ENCODE assay signal across 9 mouse cellular contexts in genomic region chr15:25915013-25915412, GRCm38 (mm10).
A peak's percentile ranks its signal among the peaks of the same experiment; 100 is the strongest.
DNase-seq lines count a peak whose midpoint lies in the region; ATAC-seq and TF ChIP-seq lines count a peak whose summit lies in the region.
"Had no signal": no experiment of that assay in that cellular context is flagged by ENCODE, and none has a peak within 500 bp of the region (broad histone marks: within the 10 kb centered on the region; RNA-seq: fewer than 3 reads in every experiment).

No protein-coding gene starts in this region.

- H3K4me3 ChIP-seq in C2C12 (ENCODE audit: insufficient read depth, poor library complexity, severe bottlenecking) = no peak overlapping the region
- H3K4me3 ChIP-seq: midbrain, embryonic 12.5 days had no signal

- ATAC-seq in Patski = peak; percentile 74
- ATAC-seq in activated CD4-positive, CD25-positive, alpha-beta regulatory T cell, adult 4 months = no peak

- CTCF ChIA-PET in Patski (lab: Charles Lee) = interaction anchor here (1.0 to 1.8 kb wide), 6 partner anchors 13 to 110 kb away, joined by 3 to 8 read pairs (median 4); no protein-coding TSS in a partner anchor

- H3K79me2 ChIP-seq in C2C12 (ENCODE audit: control insufficient read depth, insufficient read depth) = peaks cover 35% of the 10 kb centered on the region

- H3K27me3 ChIP-seq in C2C12 (ENCODE audit: control insufficient read depth, insufficient read depth, insufficient read length) (no peaks in the 10 kb centered on the region), Patski (no peaks in the 10 kb centered on the region)
- H3K27me3 ChIP-seq: midbrain, embryonic 12.5 days had no signal

- POLR2A ChIA-PET in Patski (lab: Charles Lee) = no interaction called here

- H3K79me3 ChIP-seq in C2C12 (ENCODE audit: low read depth) = peaks cover 11% of the 10 kb centered on the region

- H3K36me3 ChIP-seq in C2C12 (ENCODE audit: control insufficient read depth, insufficient read depth) = no peaks in the 10 kb centered on the region
- H3K36me3 ChIP-seq: midbrain, embryonic 12.5 days had no signal

- in situ Hi-C loops in Patski (cut with MboI; ENCODE audit: low pct_unique_long_range_greater_than_20kb) = no loop called here

- no peak for DNase-seq in Patski (ENCODE audit: low read depth, low spot score)
- DNase-seq in heart, adult 18-20 months = peak; percentile 86 to 90
- peak; percentile 55 for DNase-seq in kidney, postnatal 14 days
- DNase-seq in layer of hippocampus, adult 8-10 months (ENCODE audit: low spot score in 2 of 2) = no peak
- DNase-seq in right cerebral cortex, postnatal 10 days (ENCODE audit: low spot score in 2 of 2) = no peak
- DNase-seq: thymus, postnatal 36 days had no signal

- H3ac ChIP-seq in C2C12 (ENCODE audit: control insufficient read depth, insufficient read length, low read depth) = no peak overlapping the region

- no peak for TF ChIP-seq CTCF in C2C12 (IDR thresholded peaks at IDR 0.05; ENCODE audit: control insufficient read depth, insufficient read depth, insufficient read length)
- no peak for TF ChIP-seq CTCF in Patski (IDR thresholded peaks at IDR 0.05)

TF ChIP-seq in C2C12, 6 proteins besides CTCF, POLR2A, EP300 and RAD21:
- TF ChIP-seq MYOD1 (IDR thresholded peaks at IDR 0.05; ENCODE audit: control insufficient read depth, insufficient read length, low read depth) = peak; percentile 81
- no peak for TF ChIP-seq MYOG (IDR thresholded peaks at IDR 0.05; ENCODE audit: control insufficient read depth, extremely low read depth, insufficient read length)
- peak; percentile 91 for TF ChIP-seq USF1 (IDR thresholded peaks at IDR 0.05; ENCODE audit: low read depth)
- peak; percentile 96 for TF ChIP-seq MAX (IDR thresholded peaks at IDR 0.05)
- peak; percentile 97 for TF ChIP-seq CEBPB (IDR thresholded peaks at IDR 0.05; ENCODE audit: low read depth)
- TF ChIP-seq FOSL1 (IDR thresholded peaks at IDR 0.05; ENCODE audit: insufficient read depth, low read length, poor library complexity, severe bottlenecking) = peak; percentile 79

Comparison
In these comparisons a context has a peak if more than half of its experiments do, and no peak if none do; other contexts are left out.
1. DNase-seq: peak in heart, adult 18-20 months (2 of 2) and kidney, postnatal 14 days (single experiment); none in Patski (single experiment), layer of hippocampus, adult 8-10 months (0 of 2) and right cerebral cortex, postnatal 10 days (0 of 2).